Mouse (Mus musculus): ENCODE measurements around the gene Ubr1.

The Ubr1 gene

GRCm38 (mm10) chr2:120853151-120853550 lies 117.4 kb downstream of the Ubr1 start:
- DNase-seq (ENCODE audit: low read depth), result no peak

- DNase-seq (ENCODE audit: low read depth), result peak; percentile 23
These were observed 117.9 kb downstream of the Ubr1 start for GRCm38 (mm10) chr2:120852626-120853025.

GRCm38 (mm10) chr2:120850424-120851082 lies 120.0 kb downstream of the Ubr1 start, which contains the start of gene Ttbk2:
Gene Ttbk2, minus strand, starts transcription at chr2:120850604.
- DNase-seq (ENCODE audit: low read depth), result peak; percentile 96

GRCm38 (mm10) chr2:120849449-120850423 lies 120.8 kb downstream of the Ubr1 start, which contains the start of gene Cdan1:
Gene Cdan1, minus strand, starts transcription at chr2:120850128.
- no peak for DNase-seq (ENCODE audit: low read depth)

- DNase-seq (ENCODE audit: low read depth), result no peak
These were observed 125.2 kb downstream of the Ubr1 start for GRCm38 (mm10) chr2:120845280-120845679.

GRCm38 (mm10) chr2:120843990-120844389 lies 126.5 kb downstream of the Ubr1 start:
- DNase-seq (ENCODE audit: low read depth), result no peak

GRCm38 (mm10) chr2:120841211-120841610 lies 129.3 kb downstream of the Ubr1 start:
- DNase-seq (ENCODE audit: low read depth), result no peak

- no peak for DNase-seq (ENCODE audit: low read depth)
These were observed 135.3 kb downstream of the Ubr1 start for GRCm38 (mm10) chr2:120835167-120835566.

GRCm38 (mm10) chr2:120826936-120827638 lies 143.4 kb downstream of the Ubr1 start:
- no peak for DNase-seq (ENCODE audit: low read depth)
